Mouse (Mus musculus) CH12.LX (cell line): ENCODE measurements around the gene Eif4a3. TPM values are rescaled to one million over a fixed set of nuclear protein-coding genes. Genes with fewer than 3 reads are reported as not detected.

Experiments used
- DNase-seq: peaks from one replicate; pipeline ENCODE4 v3.0.0-alpha.2; 2013; ENCODE audit errors: extremely low read depth
- H3K27ac ChIP-seq: 2 replicates; pipeline ENCODE4 v1.5.1; 2012; ENCODE audit warnings: low read depth, mild to moderate bottlenecking, control low read depth, moderate library complexity; ENCODE audit not compliant: insufficient read depth
- H3K27me3 ChIP-seq: replicated peaks from 2 replicates; pipeline ENCODE3; 2012; ENCODE audit warnings: inconsistent platforms
- H3K36me3 ChIP-seq, 2 experiments: replicated peaks in 1 of 2; 2 replicates each; pipeline versions ENCODE3 to v1.6.1; 2012; ENCODE audit warnings: inconsistent platforms in 1 of 2, low read length in 1 of 2, mild to moderate bottlenecking in 1 of 2, mixed read lengths in 1 of 2, moderate library complexity in 1 of 2; ENCODE audit not compliant: control insufficient read depth in 1 of 2, insufficient read depth in 1 of 2
- H3K4me1 ChIP-seq, 2 experiments: 2 replicates each; pipeline ENCODE4 v1.6.1; 2012; ENCODE audit warnings: inconsistent platforms in 1 of 2, moderate library complexity in 1 of 2; ENCODE audit not compliant: insufficient read depth in 2 of 2, control insufficient read depth in 1 of 2
- H3K4me2 ChIP-seq: 2 replicates; pipeline ENCODE4 v1.6.1; 2012; ENCODE audit warnings: low read depth, mild to moderate bottlenecking, control low read depth; ENCODE audit not compliant: poor library complexity, insufficient read depth, severe bottlenecking
- H3K4me3 ChIP-seq, 3 experiments: fragments of 150-350 bp in 1 of 3; sonication (generic) in 1 of 3; replicated peaks in 1 of 3; 2 replicates each; pipeline versions ENCODE3 to v1.5.1; 2011 to 2012; ENCODE audit warnings: low read depth in 2 of 3, low read length in 2 of 3, mild to moderate bottlenecking in 2 of 3, moderate library complexity in 2 of 3, control low read depth in 1 of 3, improper control_type of control experiment in 1 of 3, inconsistent platforms in 1 of 3, mixed read lengths in 1 of 3; ENCODE audit not compliant: poor library complexity in 1 of 3
- H3K79me2 ChIP-seq: replicated peaks from 2 replicates; pipeline ENCODE4 v1.6.1; 2012; ENCODE audit warnings: mild to moderate bottlenecking, moderate library complexity; ENCODE audit not compliant: control insufficient read depth, poor library complexity, insufficient read depth, severe bottlenecking; ENCODE audit errors: extremely low read depth
- H3K9ac ChIP-seq: 2 replicates; pipeline ENCODE4 v1.6.1; 2012; ENCODE audit warnings: low read depth, mild to moderate bottlenecking, control low read depth, moderate library complexity; ENCODE audit not compliant: insufficient read depth
- H3K9me3 ChIP-seq: replicated peaks from 2 replicates; pipeline ENCODE3; 2012; ENCODE audit warnings: low read length, inconsistent platforms, mixed read lengths
- BHLHE40 ChIP-seq: IDR thresholded peaks from 2 replicates; pipeline ENCODE4 v1.6.1; 2011; ENCODE audit warnings: mild to moderate bottlenecking, low read depth, low read length, improper control_type of control experiment
- CTCF ChIP-seq, 2 experiments: IDR thresholded peaks in 1 of 2; conservative IDR thresholded peaks in 1 of 2; 2 replicates each; pipeline ENCODE4 v1.5.1; 2011 to 2012; ENCODE audit warnings: low read depth in 2 of 2, low read length in 2 of 2, improper control_type of control experiment in 1 of 2, inconsistent platforms in 1 of 2, mild to moderate bottlenecking in 1 of 2, moderate library complexity in 1 of 2
- GABPA ChIP-seq: IDR thresholded peaks from 2 replicates; pipeline ENCODE4 v1.6.1; 2012; ENCODE audit warnings: low read depth, low read length, improper control_type of control experiment, inconsistent platforms; ENCODE audit not compliant: insufficient replicate concordance
- HCFC1 ChIP-seq: IDR thresholded peaks from 2 replicates; pipeline ENCODE4 v1.6.1; 2012; ENCODE audit warnings: low read depth, mild to moderate bottlenecking, inconsistent platforms, low read length, improper control_type of control experiment
- IRF4 ChIP-seq: IDR thresholded peaks from 2 replicates; pipeline ENCODE4 v1.6.1; 2014; ENCODE audit warnings: low read depth, mild to moderate bottlenecking, inconsistent platforms, low read length, improper control_type of control experiment
- JUN ChIP-seq: IDR thresholded peaks from 2 replicates; pipeline ENCODE4 v1.6.1; 2011; ENCODE audit warnings: low read depth, mild to moderate bottlenecking, low read length, improper control_type of control experiment, moderate library complexity; ENCODE audit not compliant: insufficient read depth
- JUND ChIP-seq: conservative IDR thresholded peaks from 2 replicates; pipeline ENCODE4 v1.6.1; 2011; ENCODE audit warnings: low read depth, low read length, improper control_type of control experiment
- KAT2A ChIP-seq: IDR thresholded peaks from 2 replicates; pipeline ENCODE4 v1.6.1; 2012; ENCODE audit warnings: low read length, improper control_type of control experiment, inconsistent platforms; ENCODE audit not compliant: insufficient replicate concordance
- MAX ChIP-seq: IDR thresholded peaks from 2 replicates; pipeline ENCODE4 v1.6.1; 2011; ENCODE audit warnings: low read length, improper control_type of control experiment
- MAZ ChIP-seq: IDR thresholded peaks from 2 replicates; pipeline ENCODE4 v1.6.1; 2012; ENCODE audit warnings: low read depth, mild to moderate bottlenecking, inconsistent platforms, low read length, improper control_type of control experiment, moderate library complexity
- MEF2A ChIP-seq: IDR thresholded peaks from 2 replicates; pipeline ENCODE4 v1.6.1; 2014; ENCODE audit warnings: low read depth, mild to moderate bottlenecking, inconsistent platforms, low read length, improper control_type of control experiment, borderline replicate concordance
- MYC ChIP-seq: IDR thresholded peaks from 2 replicates; pipeline ENCODE4 v1.6.1; 2011; ENCODE audit warnings: low read depth, mild to moderate bottlenecking, improper control_type of control experiment, low read length
- PAX5 ChIP-seq: IDR thresholded peaks from 2 replicates; pipeline ENCODE4 v1.6.1; 2012; ENCODE audit warnings: low read length, inconsistent platforms, mixed read lengths
- RCOR1 ChIP-seq: conservative IDR thresholded peaks from 2 replicates; pipeline ENCODE4 v1.6.1; 2012; ENCODE audit warnings: low read depth, mild to moderate bottlenecking, inconsistent platforms, low read length, improper control_type of control experiment
- SIN3A ChIP-seq: IDR thresholded peaks from 2 replicates; pipeline ENCODE4 v1.6.1; 2012; ENCODE audit warnings: low read length, improper control_type of control experiment, inconsistent platforms
- SMC3 ChIP-seq: IDR thresholded peaks from 2 replicates; pipeline ENCODE4 v1.6.1; 2011; ENCODE audit warnings: low read depth, low read length, improper control_type of control experiment
- TCF12 ChIP-seq: IDR thresholded peaks from 2 replicates; pipeline ENCODE4 v1.6.1; 2014; ENCODE audit warnings: low read depth, mild to moderate bottlenecking, inconsistent platforms, low read length, improper control_type of control experiment
- UBTF ChIP-seq: IDR thresholded peaks from 2 replicates; pipeline ENCODE4 v1.6.1; 2012; ENCODE audit warnings: low read depth, mild to moderate bottlenecking, inconsistent platforms, low read length, improper control_type of control experiment, moderate library complexity
- USF1 ChIP-seq: IDR thresholded peaks from 2 replicates; pipeline ENCODE4 v1.6.1; 2014; ENCODE audit warnings: low read depth, mild to moderate bottlenecking, inconsistent platforms, low read length, improper control_type of control experiment
- USF2 ChIP-seq: conservative IDR thresholded peaks from 2 replicates; pipeline ENCODE4 v1.6.1; 2011; ENCODE audit warnings: low read depth, low read length, improper control_type of control experiment
- ZC3H11A ChIP-seq: IDR thresholded peaks from 2 replicates; pipeline ENCODE4 v1.6.1; 2012; ENCODE audit warnings: low read depth, mild to moderate bottlenecking, inconsistent platforms, low read length, improper control_type of control experiment
- ZMIZ1 ChIP-seq: IDR thresholded peaks from 2 replicates; pipeline ENCODE4 v1.6.1; 2012; ENCODE audit warnings: low read depth, mild to moderate bottlenecking, inconsistent platforms, low read length, improper control_type of control experiment
- dilution Hi-C: fragments of 300-500 bp; cut with MboI; formaldehyde crosslinking; loops from 2 replicates; pipeline ENCODE4 v1.14.3; 2020; ENCODE audit warnings: low sequenced_read_pairs; ENCODE audit not compliant: extremely low pct_unique_long_range_greater_than_20kb, extremely low pct_ligation_motif_present
- in situ Hi-C: fragments of 300-500 bp; cut with MboI; formaldehyde crosslinking; loops from 3 replicates; pipeline ENCODE4 v1.14.3; 2019; ENCODE audit warnings: low sequenced_read_pairs, low pct_ligation_motif_present, low pct_unique_long_range_greater_than_20kb, mixed read lengths
- polyA plus RNA-seq: library from polyadenylated mRNA; unstranded; fragments of >175 nt; gene quantifications from 2 replicates; pipeline ENCODE4 v1.2.1, GENCODE M21; 2012; ENCODE audit warnings: low read depth; ENCODE audit not compliant: insufficient read length
- total RNA-seq, 2 experiments: library from RNA; depleted of rRNA; stranded (reverse); fragments of 300-350 nt in 1 of 2; fragments of >200 nt in 1 of 2; gene quantifications; 2 replicates each; pipeline ENCODE4 v1.2.3; 2012 to 2014

The Eif4a3 gene
- total and polyA plus RNA-seq, 3 experiments, result 400 to 554 (median 402) TPM

GRCm38 (mm10) chr11:119347125-119347524, 47.2 kb upstream of the Eif4a3 start:
- DNase-seq, result no peak

DNA sequence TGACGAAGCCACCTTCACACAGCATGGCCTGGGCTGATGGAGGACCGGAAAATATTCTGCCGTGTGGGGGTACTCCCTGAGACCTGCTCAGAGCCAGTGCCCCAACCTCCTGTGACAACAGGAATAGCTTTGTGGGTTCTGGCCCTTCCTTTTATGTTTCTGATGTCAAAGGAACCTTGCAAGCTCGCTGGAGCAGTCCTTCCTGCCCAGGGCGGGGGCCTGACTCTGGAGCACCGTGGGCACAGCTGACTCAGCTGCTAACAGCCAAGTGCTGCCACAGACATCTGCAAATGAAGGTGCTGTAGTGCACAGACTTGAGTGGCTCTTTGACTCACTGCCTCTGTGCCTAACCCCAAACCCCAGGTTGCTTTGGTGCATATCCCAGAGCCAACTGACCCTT, 45.0 kb upstream of the Eif4a3 start:
- Histone ChIP-seq H3K9me3 (no peaks in the 10 kb centered on the region), H3K4me3 (no peak overlapping the region), H3K4me2 (no peak overlapping the region), H3K9ac (no peak overlapping the region), H3K79me2 (no peaks in the 10 kb centered on the region), H3K36me3 (peaks cover 38 to 60% of the 10 kb centered on the region in 2 experiments), H3K27ac (no peak overlapping the region), H3K4me1 (peaks cover 3 to 13% of the 10 kb centered on the region in 2 experiments; a peak in 3 of 4 replicates), H3K27me3 (no peaks in the 10 kb centered on the region)
- in situ Hi-C loops, result loop anchor here (5.0 to 10.0 kb wide), 2 partner anchors 70 to 97 kb away; no protein-coding TSS in a partner anchor
- no peak for DNase-seq
- no peak for TF ChIP-seq CTCF (conservative IDR thresholded peaks at IDR 0.05 in 1 of 2, IDR thresholded peaks at IDR 0.05 in 1 of 2; ENCODE audit: low read depth in 2 of 2, low read length in 2 of 2)
- no peak for TF ChIP-seq USF2
- no peak for TF ChIP-seq RCOR1
- TF ChIP-seq UBTF, result no peak
- TF ChIP-seq KAT2A, result no peak
- no peak for TF ChIP-seq SMC3
- no peak for TF ChIP-seq MYC
- TF ChIP-seq IRF4, result no peak
- dilution Hi-C loops, result no loop called here

More at GRCm38 (mm10) chr11:119347125-119347524, 47.2 kb upstream of the Eif4a3 start:
- Histone ChIP-seq H3K9me3 (no peaks in the 10 kb centered on the region), H3K4me1 (peaks cover 4 to 16% of the 10 kb centered on the region in 2 experiments; a peak in 3 of 4 replicates), H3K27me3 (no peaks in the 10 kb centered on the region), H3K27ac (no peak overlapping the region), H3K9ac (no peak overlapping the region), H3K36me3 (peaks cover 51 to 74% of the 10 kb centered on the region in 2 experiments), H3K4me3 (no peak overlapping the region), H3K4me2 (no peak overlapping the region), H3K79me2 (no peaks in the 10 kb centered on the region)
- dilution Hi-C loops, result no loop called here
- in situ Hi-C loops, result loop anchor here (10.0 kb wide), 1 partner anchor 68 kb away; no protein-coding TSS in a partner anchor
- no peak for TF ChIP-seq MEF2A
- no peak for TF ChIP-seq JUN
- TF ChIP-seq USF2, result no peak
- no peak for TF ChIP-seq TCF12
- TF ChIP-seq BHLHE40, result no peak
- TF ChIP-seq IRF4, result no peak
- no peak for TF ChIP-seq GABPA
- TF ChIP-seq JUND, result no peak

- Histone ChIP-seq H3K79me2 (no peaks in the 10 kb centered on the region), H3K4me1 (peaks cover 3 to 13% of the 10 kb centered on the region in 2 experiments; a peak in 3 of 4 replicates), H3K36me3 (peaks cover 32 to 53% of the 10 kb centered on the region in 2 experiments), H3K9me3 (no peaks in the 10 kb centered on the region), H3K4me2 (no peak overlapping the region), H3K9ac (no peak overlapping the region), H3K27ac (no peak overlapping the region), H3K27me3 (no peaks in the 10 kb centered on the region), H3K4me3 (no peak overlapping the region)
- dilution Hi-C loops, result no loop called here
- TF ChIP-seq ZMIZ1 (no peak), UBTF (no peak), USF1 (no peak), SIN3A (no peak), ZC3H11A (no peak), PAX5 (no peak), HCFC1 (no peak), MAX (no peak), MAZ (no peak)
- DNase-seq, result no peak
- in situ Hi-C loops, result loop anchor here (5.0 to 10.0 kb wide), 2 partner anchors 71 to 98 kb away; no protein-coding TSS in a partner anchor
Measured at GRCm38 (mm10) chr11:119344178-119344577, 44.3 kb upstream of the Eif4a3 start.
